ENCODE assay signal across 10 mouse cellular contexts in genomic region chr17:56537912-56538311, GRCm38 (mm10). TPM values are rescaled to one million over a fixed set of nuclear protein-coding genes. Genes with fewer than 3 reads are reported as not detected.
DNase-seq lines count a peak whose midpoint lies in the region; ATAC-seq and TF ChIP-seq lines count a peak whose summit lies in the region.
"Had no signal": no experiment of that assay in that cellular context is flagged by ENCODE, and none has a peak within 500 bp of the region (broad histone marks: within the 10 kb centered on the region; RNA-seq: fewer than 3 reads in every experiment).

No protein-coding gene starts in this region.

- H3K9me3 ChIP-seq in heart, embryonic 10.5 days = no peaks in the 10 kb centered on the region
- H3K9me3 ChIP-seq in limb, embryonic 10.5 days (replicated peaks) = no peaks in the 10 kb centered on the region
- H3K9me3 ChIP-seq in stomach, postnatal 0 days (ENCODE audit: control insufficient read depth, low read length) = no peaks in the 10 kb centered on the region

- H3K4me2 ChIP-seq in stomach, postnatal 0 days (replicated peaks; ENCODE audit: low read depth) = no peak overlapping the region

- TF ChIP-seq CTCF in stomach, postnatal 0 days (IDR thresholded peaks at IDR 0.05; ENCODE audit: low read depth) = peak; percentile 44

- intact Hi-C loops in heart, postnatal 25 days (cut with DNase I) = no loop called here

- no peak overlapping the region for H3K9ac ChIP-seq in stomach, postnatal 0 days (ENCODE audit: low read length)

- no peak for TF ChIP-seq EP300 in stomach, postnatal 0 days (optimal IDR thresholded peaks at IDR 0.05)

- no peak overlapping the region for H3K4me3 ChIP-seq in heart, embryonic 10.5 days
- no peak overlapping the region for H3K4me3 ChIP-seq in limb, embryonic 10.5 days
- H3K4me3 ChIP-seq in stomach, postnatal 0 days (ENCODE audit: low read depth, low read length) = no peak overlapping the region

- peak overlapping the region; percentile 62; the same call in 1 of the 2 replicates for H3K27ac ChIP-seq in heart, embryonic 10.5 days
- H3K27ac ChIP-seq in limb, embryonic 10.5 days = no peak overlapping the region
- no peak overlapping the region for H3K27ac ChIP-seq in stomach, postnatal 0 days (replicated peaks)

- H3K4me1 ChIP-seq in heart, embryonic 10.5 days = peaks cover 8% of the 10 kb centered on the region; the same call in 1 of the 2 replicates
- 0 out of 2 replicates have a peak, but pooled peaks cover 3% of the 10 kb centered on the region for H3K4me1 ChIP-seq in limb, embryonic 10.5 days
- no peaks in the 10 kb centered on the region for H3K4me1 ChIP-seq in stomach, postnatal 0 days (replicated peaks; ENCODE audit: control insufficient read depth, insufficient read depth)

- no peak for ATAC-seq in stomach, postnatal 0 days (ENCODE audit: low FRiP score, low TSS enrichment)
- no peak for ATAC-seq in monocyte, adult 5-6 weeks (replicated peaks; ENCODE audit: insufficient number of reproducible peaks, low FRiP score, low TSS enrichment, poor library complexity, severe bottlenecking)

- H3K27me3 ChIP-seq in heart, embryonic 10.5 days (ENCODE audit: insufficient read depth, poor library complexity, severe bottlenecking) = peaks cover 20% of the 10 kb centered on the region; the same call in 1 of the 2 replicates
- 0 out of 2 replicates have a peak, but pooled peaks cover 6% of the 10 kb centered on the region for H3K27me3 ChIP-seq in limb, embryonic 10.5 days (ENCODE audit: low read depth, poor library complexity, severe bottlenecking)
- no peaks in the 10 kb centered on the region for H3K27me3 ChIP-seq in stomach, postnatal 0 days (ENCODE audit: control insufficient read depth, insufficient read depth, low read length)

- WGBS in heart, embryonic 10.5 days = 27% methylated on average over 8 of the region's 8 CpGs
- WGBS in limb, embryonic 10.5 days = 54% methylated on average over 8 of the region's 8 CpGs
- 40% methylated on average over 8 of the region's 8 CpGs for WGBS in stomach, postnatal 0 days

- DNase-seq in heart, embryonic 10.5 days (ENCODE audit: low spot score) = no peak
- no peak for DNase-seq in heart, postnatal 25 days (ENCODE audit: low spot score)
- DNase-seq in right cerebral cortex, postnatal 10 days (ENCODE audit: low spot score in 2 of 2) = peak; percentile 62 to 70
- no peak for DNase-seq in right cerebral cortex, adult 18-20 months
- DNase-seq in limb, embryonic 10.5 days (ENCODE audit: low spot score) = peak; percentile 28
- peak; percentile 21 for DNase-seq in stomach, postnatal 0 days (ENCODE audit: low spot score)
- DNase-seq in kidney, adult 8-10 months = no peak
- DNase-seq: thymus, adult 18-20 months had no signal

- no peaks in the 10 kb centered on the region for H3K36me3 ChIP-seq in heart, embryonic 10.5 days
- H3K36me3 ChIP-seq in limb, embryonic 10.5 days = no peaks in the 10 kb centered on the region
- no peaks in the 10 kb centered on the region for H3K36me3 ChIP-seq in stomach, postnatal 0 days (ENCODE audit: control insufficient read depth, insufficient read depth, low read length)

RNA-seq across cellular contexts. Expression of gene Gm20219, which starts 16.3 kb away (rescaled TPM):
- polyA plus RNA-seq in heart, embryonic 10.5 days (2016; fragmentation: Nextera tagmentation; extraction: Ambion mirVana) = 0.33 and 0.50 TPM in 2 replicates
- under 1 TPM; 0.26 to 0.28 TPM for total RNA-seq in heart, postnatal 25 days (2021)
- 0.58 and 1.3 TPM in 2 replicates for polyA plus RNA-seq in limb, embryonic 10.5 days (2016; fragmentation: Nextera tagmentation; extraction: Ambion mirVana)
- polyA plus RNA-seq in stomach, postnatal 0 days (2015; fragmentation: Nextera tagmentation; extraction: Ambion mirVana) = 15.9 and 19.2 TPM in 2 replicates
- 1.2 to 2.0 TPM (median 1.4 TPM) in 3 replicates for total RNA-seq in monocyte, adult 5-6 weeks (2017)

RNA-seq across cellular contexts. Expression of gene Znrf4, which starts 25.7 kb away (rescaled TPM):
- not detected in 2 replicates for polyA plus RNA-seq in heart, embryonic 10.5 days (2016; fragmentation: Nextera tagmentation; extraction: Ambion mirVana)
- not detected for total RNA-seq in heart, postnatal 25 days (2021)
- polyA plus RNA-seq in limb, embryonic 10.5 days (2016; fragmentation: Nextera tagmentation; extraction: Ambion mirVana) = not detected in 2 replicates
- polyA plus RNA-seq in stomach, postnatal 0 days (2015; fragmentation: Nextera tagmentation; extraction: Ambion mirVana) = not detected in 2 replicates
- not detected in 3 replicates for total RNA-seq in monocyte, adult 5-6 weeks (2017)
- total RNA-seq: left cerebral cortex, postnatal 36 days had no signal

RNA-seq across cellular contexts. Expression of gene Safb2, which starts 46.5 kb away (rescaled TPM):
- 61.3 and 81.0 TPM in 2 replicates for polyA plus RNA-seq in heart, embryonic 10.5 days (2016; fragmentation: Nextera tagmentation; extraction: Ambion mirVana)
- 10 to 100 TPM; 40.4 to 44.0 TPM for total RNA-seq in heart, postnatal 25 days (2021)
- polyA plus RNA-seq in limb, embryonic 10.5 days (2016; fragmentation: Nextera tagmentation; extraction: Ambion mirVana) = 91.7 and 110 TPM in 2 replicates
- 25.4 and 28.8 TPM in 2 replicates for polyA plus RNA-seq in stomach, postnatal 0 days (2015; fragmentation: Nextera tagmentation; extraction: Ambion mirVana)
- 191 to 318 TPM (median 246 TPM) in 3 replicates for total RNA-seq in monocyte, adult 5-6 weeks (2017)

RNA-seq across cellular contexts. Expression of gene Safb, which starts 46.7 kb away (rescaled TPM):
- polyA plus RNA-seq in heart, embryonic 10.5 days (2016; fragmentation: Nextera tagmentation; extraction: Ambion mirVana) = 106 and 128 TPM in 2 replicates
- 10 to 100 TPM; 64.3 to 72.3 TPM for total RNA-seq in heart, postnatal 25 days (2021)
- 161 and 183 TPM in 2 replicates for polyA plus RNA-seq in limb, embryonic 10.5 days (2016; fragmentation: Nextera tagmentation; extraction: Ambion mirVana)
- polyA plus RNA-seq in stomach, postnatal 0 days (2015; fragmentation: Nextera tagmentation; extraction: Ambion mirVana) = 34.7 and 38.6 TPM in 2 replicates
- 126 to 218 TPM (median 173 TPM) in 3 replicates for total RNA-seq in monocyte, adult 5-6 weeks (2017)

Comparison
In these comparisons a context has a peak if more than half of its experiments do, and no peak if none do; other contexts are left out.
1. DNase-seq: peak in right cerebral cortex, postnatal 10 days (2 of 2), limb, embryonic 10.5 days (single experiment) and stomach, postnatal 0 days (single experiment); none in heart, embryonic 10.5 days (single experiment), heart, postnatal 25 days (single experiment), right cerebral cortex, adult 18-20 months (single experiment) and kidney, adult 8-10 months (0 of 2).